Mouse (Mus musculus) hindbrain, embryonic 11.5 days (tissue): ENCODE measurements around the gene Taf3. TPM values are rescaled to one million over a fixed set of nuclear protein-coding genes. Genes with fewer than 3 reads are reported as not detected.

Experiments
- ATAC-seq: fragments of 200-750 bp; cut with Nextera tagmentation; 2 replicates; pipeline ENCODE4 v1.8.0; 2017; ENCODE audit warnings: mild to moderate bottlenecking, moderate TSS enrichment, moderate library complexity; ENCODE audit not compliant: low FRiP score
- DNase-seq: peaks from one replicate; pipeline ENCODE4 v3.0.0-alpha.2; 2015; ENCODE audit warnings: low spot score
- H3K27ac ChIP-seq: fragments of 300-500 bp; sonication (generic); 2 replicates; pipeline ENCODE4 v1.5.1; 2014; ENCODE audit warnings: mild to moderate bottlenecking, low read depth, low read length
- H3K27me3 ChIP-seq: fragments of 300-500 bp; sonication (generic); 2 replicates; pipeline ENCODE4 v1.6.1; 2014; ENCODE audit warnings: mild to moderate bottlenecking, low read length, moderate library complexity, mixed read lengths; ENCODE audit not compliant: control insufficient read depth, insufficient read depth
- H3K36me3 ChIP-seq: fragments of 300-500 bp; sonication (generic); 2 replicates; pipeline ENCODE4 v1.6.1; 2014; ENCODE audit warnings: mild to moderate bottlenecking, low read length, moderate library complexity, mixed read lengths; ENCODE audit not compliant: control insufficient read depth, insufficient read depth
- H3K4me1 ChIP-seq: fragments of 300-500 bp; sonication (generic); replicated peaks from 2 replicates; pipeline ENCODE4 v1.6.1; 2014; ENCODE audit warnings: low read length, mixed read lengths; ENCODE audit not compliant: control insufficient read depth, insufficient read depth
- H3K4me2 ChIP-seq: fragments of 300-500 bp; sonication (generic); replicated peaks from 2 replicates; pipeline ENCODE4 v1.6.1; 2014; ENCODE audit warnings: mild to moderate bottlenecking, low read depth, low read length
- H3K4me3 ChIP-seq: fragments of 300-500 bp; sonication (generic); 2 replicates; pipeline ENCODE4 v1.5.1; 2014; ENCODE audit warnings: low read depth, low read length
- H3K9ac ChIP-seq: fragments of 300-500 bp; sonication (generic); 2 replicates; pipeline ENCODE4 v1.6.1; 2014; ENCODE audit warnings: low read depth, low read length
- H3K9me3 ChIP-seq: fragments of 300-500 bp; sonication (generic); 2 replicates; pipeline ENCODE4 v1.6.1; 2016; ENCODE audit warnings: low read length; ENCODE audit not compliant: control insufficient read depth
- WGBS: fragments of 180-500 bp; shearing (Covaris S2); extraction: QIAGEN DNeasy Blood & Tissue Kit; methylation state at CpG from one replicate; pipeline ENCODE4 v1.1.7; 2014; 5-methylcytosine and 5-hydroxymethylcytosine counted together
- polyA plus RNA-seq: library from polyadenylated mRNA; unstranded; fragments of >200 nt; fragmentation: Nextera tagmentation; extraction: Ambion mirVana; gene quantifications from 2 replicates; pipeline ENCODE4 v1.2.1, GENCODE M21; 2014

Taf3 gene
- polyA plus RNA-seq, 1 experiment from 2014 or later, result 18.9 TPM

DNA sequence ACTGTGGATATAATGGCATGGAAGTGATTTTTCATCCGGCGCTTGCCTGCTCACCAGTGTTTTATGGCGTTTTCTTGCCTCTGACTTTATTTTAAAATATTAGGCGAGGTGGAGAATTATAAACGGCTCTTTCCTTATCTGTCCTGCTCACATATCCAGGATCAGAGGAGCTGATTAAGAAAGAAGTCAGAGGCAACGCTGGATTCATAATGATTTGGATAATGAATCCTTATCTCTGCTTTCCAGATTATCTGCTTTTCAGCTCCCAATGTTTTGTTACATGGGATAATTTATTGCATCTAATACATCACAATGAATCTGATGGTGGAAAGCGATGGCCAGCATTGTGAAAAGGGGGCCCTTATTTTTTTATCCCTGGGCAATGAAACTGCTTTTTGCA, 155.9 kb downstream of the Taf3 start:
- peaks cover 86% of the 10 kb centered on the region for H3K27me3 ChIP-seq
- WGBS, result 7% methylated on average over 7 of the region's 7 CpGs
- H3K36me3 ChIP-seq, result no peaks in the 10 kb centered on the region
- ATAC-seq, result no peak
- H3K9ac ChIP-seq, result no peak overlapping the region
- no peaks in the 10 kb centered on the region for H3K9me3 ChIP-seq
- no peak overlapping the region for H3K27ac ChIP-seq
- DNase-seq, result peak; percentile 33
- no peak overlapping the region for H3K4me2 ChIP-seq
- no peak overlapping the region for H3K4me3 ChIP-seq
- peaks cover 5% of the 10 kb centered on the region for H3K4me1 ChIP-seq

DNA sequence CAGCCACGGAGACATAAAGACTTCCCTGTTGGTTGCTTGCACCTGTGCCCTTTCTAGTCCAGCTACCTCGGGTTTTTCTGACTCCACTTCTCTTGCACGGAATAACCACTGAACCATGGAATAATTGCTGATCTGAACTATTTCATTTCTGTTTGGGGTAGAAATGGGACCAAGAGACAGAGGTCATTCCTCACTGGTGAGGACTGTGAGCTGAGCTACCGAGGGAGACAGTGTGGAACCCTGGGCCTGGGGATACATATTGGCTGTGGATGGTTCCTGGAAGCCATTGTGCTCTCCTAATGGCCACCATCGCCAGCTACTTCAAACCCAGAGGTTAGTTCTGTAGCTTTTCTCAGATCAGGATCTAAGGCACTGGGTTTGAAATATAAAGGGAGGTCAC, 157.5 kb downstream of the Taf3 start:
- Histone ChIP-seq H3K4me1 (peaks cover 2% of the 10 kb centered on the region), H3K4me3 (no peak overlapping the region), H3K27ac (no peak overlapping the region), H3K36me3 (no peaks in the 10 kb centered on the region), H3K4me2 (no peak overlapping the region), H3K9me3 (no peaks in the 10 kb centered on the region), H3K9ac (no peak overlapping the region), H3K27me3 (peaks cover 84% of the 10 kb centered on the region)
- DNase-seq (peak; percentile 44), ATAC-seq (no peak)
- under 1% methylated on average over 5 of the region's 5 CpGs for WGBS

DNA sequence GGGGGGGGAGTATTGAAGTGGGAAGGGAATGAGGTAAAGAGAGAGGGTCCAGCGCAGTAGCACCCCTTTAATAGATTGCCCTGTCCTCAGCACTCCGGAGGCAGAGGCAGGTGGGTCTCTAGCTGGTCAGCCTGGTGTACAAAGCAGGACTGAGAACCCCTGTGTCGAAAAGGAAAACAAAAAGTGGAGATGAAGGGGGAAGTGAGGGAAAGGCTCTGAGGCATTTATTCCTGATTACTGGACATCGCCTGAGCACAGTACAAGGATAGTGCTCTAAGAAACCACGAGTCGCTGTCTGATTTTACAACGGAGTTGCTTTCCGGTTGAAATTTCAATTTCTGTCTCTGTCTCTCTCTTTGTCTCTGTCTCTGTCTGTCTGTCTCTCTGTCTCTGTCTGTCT, 158.1 kb downstream of the Taf3 start:
- no peaks in the 10 kb centered on the region for H3K36me3 ChIP-seq
- peaks cover 84% of the 10 kb centered on the region for H3K27me3 ChIP-seq
- no peak overlapping the region for H3K9ac ChIP-seq
- ATAC-seq (no peak), DNase-seq (peak; percentile 33)
- no peak overlapping the region for H3K27ac ChIP-seq
- H3K4me2 ChIP-seq, result no peak overlapping the region
- H3K4me3 ChIP-seq, result no peak overlapping the region
- 0 out of 2 replicates have a peak, but pooled peaks cover 2% of the 10 kb centered on the region for H3K4me1 ChIP-seq
- WGBS, result 7% methylated on average over 8 of the region's 8 CpGs
- no peaks in the 10 kb centered on the region for H3K9me3 ChIP-seq

DNA sequence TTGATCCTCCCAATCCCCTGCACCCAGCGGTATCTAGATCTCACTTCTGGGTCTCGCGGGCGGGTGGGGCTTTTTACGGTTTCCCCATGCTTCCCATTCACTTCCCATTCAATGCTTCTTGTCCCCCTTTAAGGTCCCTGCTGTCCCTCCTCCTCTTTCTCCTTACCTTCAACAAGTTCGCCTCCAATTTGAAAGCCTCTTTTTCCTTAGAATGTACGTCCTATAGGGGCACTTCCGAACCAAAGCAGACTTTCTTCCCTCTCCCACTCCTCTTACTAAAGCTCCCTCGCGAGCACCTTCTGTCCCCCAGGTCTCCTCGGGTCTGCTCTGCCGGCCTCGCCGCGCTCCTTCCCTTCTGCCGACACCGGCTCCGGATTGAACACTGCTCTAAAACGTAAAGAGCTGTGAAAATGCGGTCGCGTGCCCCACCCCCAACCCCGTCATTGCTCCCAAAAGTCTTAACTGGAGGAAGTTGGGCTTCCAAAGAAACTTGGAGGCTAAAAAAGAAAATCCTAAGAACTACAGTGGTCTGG, 158.7 kb downstream of the Taf3 start, which contains the start of gene Gata3:
Gene Gata3 (minus strand): TSS at position 384 of the 533 bp plus-strand sequence.
- no peaks in the 10 kb centered on the region for H3K36me3 ChIP-seq
- WGBS, result 1% methylated on average over 23 of the region's 23 CpGs
- no peak within 1 kb of the TSS for H3K27ac ChIP-seq
- no peak within 1 kb of the TSS for H3K9ac ChIP-seq
- H3K27me3 ChIP-seq, result peaks cover 83% of the 10 kb centered on the region
- peak within 1 kb of the TSS; percentile 13 for H3K4me3 ChIP-seq
- ATAC-seq (no peak), DNase-seq (peak; percentile 44)
- 0 out of 2 replicates have a peak, but pooled peaks cover 2% of the 10 kb centered on the region for H3K4me1 ChIP-seq
- no peak within 1 kb of the TSS; the same call in 1 of the 2 replicates for H3K4me2 ChIP-seq
- no peaks in the 10 kb centered on the region for H3K9me3 ChIP-seq

DNA sequence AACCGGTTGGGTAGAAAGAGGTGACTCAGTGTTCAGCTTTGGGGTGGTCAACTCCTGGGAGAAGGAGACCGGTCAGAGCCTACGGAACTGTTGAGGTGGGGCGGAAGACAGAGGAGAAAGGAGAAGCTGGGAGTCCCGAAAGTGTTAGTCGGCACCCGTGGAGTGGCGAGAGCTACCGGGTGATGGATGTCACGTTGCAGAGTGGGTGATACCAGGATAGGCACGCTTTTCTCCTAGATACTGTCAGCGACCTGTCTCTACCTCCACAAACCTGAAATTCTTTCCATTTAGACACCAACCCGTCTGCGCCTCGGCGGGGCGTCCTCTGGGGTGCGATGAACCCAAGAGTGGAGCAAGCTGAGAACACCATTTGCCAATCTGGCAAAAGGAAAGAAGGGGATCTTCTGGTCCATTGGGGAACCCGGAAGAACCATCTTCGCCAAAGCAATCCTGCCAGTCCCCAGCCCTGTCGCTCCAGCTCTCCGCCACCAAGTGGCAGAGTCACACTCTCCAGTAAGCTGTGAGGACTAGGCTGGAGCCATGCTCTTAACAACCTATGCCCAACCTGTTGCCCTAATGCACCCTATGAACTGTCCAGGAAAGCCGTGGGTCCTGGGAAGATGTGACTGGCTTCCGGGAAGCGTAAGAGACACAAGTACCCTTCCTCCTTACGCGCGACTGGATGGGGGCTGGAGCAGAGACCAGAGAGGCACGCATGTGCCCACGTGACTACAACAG, 159.3 kb downstream of the Taf3 start, which contains the start of gene 9230102O04Rik:
Gene 9230102O04Rik (minus strand): TSS at position 628 of the 738 bp plus-strand sequence.
- ATAC-seq, result peak; percentile 57; the same call in 1 of the 2 replicates
- WGBS, result under 1% methylated on average over 30 of the region's 30 CpGs
- no peak within 1 kb of the TSS; the same call in 1 of the 2 replicates for H3K4me2 ChIP-seq
- H3K9ac ChIP-seq, result no peak within 1 kb of the TSS
- peak; percentile 66 for DNase-seq
- peak within 1 kb of the TSS; percentile 13 for H3K4me3 ChIP-seq
- peaks cover 84% of the 10 kb centered on the region for H3K27me3 ChIP-seq
- no peak within 1 kb of the TSS for H3K27ac ChIP-seq
- 0 out of 2 replicates have a peak, but pooled peaks cover 2% of the 10 kb centered on the region for H3K4me1 ChIP-seq
- no peaks in the 10 kb centered on the region for H3K9me3 ChIP-seq
- H3K36me3 ChIP-seq, result no peaks in the 10 kb centered on the region

DNA sequence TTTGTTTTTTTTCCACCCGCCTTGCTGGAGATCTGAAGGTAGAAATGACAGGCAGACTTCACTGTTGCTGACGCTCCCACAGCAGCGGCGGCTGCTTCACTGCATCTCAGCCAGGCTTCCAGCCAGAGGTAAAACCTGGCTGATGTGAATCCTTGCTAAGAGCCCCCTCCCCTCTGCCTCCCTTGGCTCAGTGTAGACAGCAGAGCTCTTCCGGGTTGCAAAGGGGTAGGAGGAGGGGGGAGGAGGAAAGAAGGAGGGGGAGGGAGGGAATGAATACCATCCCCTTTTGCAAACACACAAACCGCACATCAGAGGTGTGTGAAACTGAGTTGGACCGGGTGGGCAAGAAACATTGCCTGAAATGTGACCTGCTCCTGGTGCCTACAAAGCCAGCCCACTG, 160.8 kb downstream of the Taf3 start:
- Histone ChIP-seq H3K36me3 (no peaks in the 10 kb centered on the region), H3K4me1 (peaks cover 5% of the 10 kb centered on the region; the same call in 1 of the 2 replicates), H3K4me2 (no peak overlapping the region), H3K9ac (no peak overlapping the region), H3K4me3 (peak overlapping the region; percentile 17; the same call in 1 of the 2 replicates), H3K27me3 (peaks cover 82% of the 10 kb centered on the region), H3K9me3 (no peaks in the 10 kb centered on the region), H3K27ac (no peak overlapping the region)
- DNase-seq (peak; percentile 48), ATAC-seq (no peak)
- 0% methylated on average over 7 of the region's 7 CpGs for WGBS

DNA sequence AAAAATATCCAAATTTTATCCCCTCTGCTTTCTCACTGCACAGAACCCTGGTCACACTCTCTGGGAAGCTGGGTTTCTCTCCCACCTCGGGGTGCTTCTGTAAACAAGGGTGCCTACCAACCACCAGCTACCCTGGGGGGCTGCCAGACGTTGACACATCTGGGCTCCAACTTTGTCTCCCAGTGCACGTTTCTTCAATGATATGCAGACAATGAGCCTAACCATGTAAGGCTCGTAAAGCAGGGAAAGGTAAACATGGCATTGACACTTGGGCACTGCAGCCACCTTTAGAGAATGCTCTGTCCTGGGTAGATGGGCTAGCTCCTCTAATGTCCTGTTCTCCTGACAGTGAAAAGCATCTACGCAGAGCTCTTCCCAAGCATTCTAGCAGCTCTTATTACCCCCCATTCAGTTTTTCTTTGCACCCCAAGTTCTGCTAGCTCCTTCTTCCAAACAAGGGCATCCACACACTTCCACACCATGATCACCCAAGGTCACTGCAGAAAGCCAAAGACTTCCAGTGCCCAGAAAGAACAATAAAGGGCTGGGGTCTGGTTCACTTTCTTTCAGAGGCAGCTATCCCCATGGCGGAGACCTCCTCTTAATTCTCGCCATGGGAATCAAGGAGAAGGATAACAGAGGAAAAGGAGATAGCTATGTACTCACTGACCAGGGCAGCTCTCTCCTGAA, 161.3 kb downstream of the Taf3 start:
- Histone ChIP-seq H3K4me1 (peaks cover 8% of the 10 kb centered on the region; the same call in 1 of the 2 replicates), H3K27me3 (peaks cover 82% of the 10 kb centered on the region), H3K4me3 (peak overlapping the region; percentile 17), H3K9ac (no peak overlapping the region), H3K27ac (no peak overlapping the region), H3K9me3 (no peaks in the 10 kb centered on the region), H3K4me2 (no peak overlapping the region), H3K36me3 (no peaks in the 10 kb centered on the region)
- peak; percentile 38 for DNase-seq
- under 1% methylated on average over 7 of the region's 7 CpGs for WGBS
- no peak for ATAC-seq

DNA sequence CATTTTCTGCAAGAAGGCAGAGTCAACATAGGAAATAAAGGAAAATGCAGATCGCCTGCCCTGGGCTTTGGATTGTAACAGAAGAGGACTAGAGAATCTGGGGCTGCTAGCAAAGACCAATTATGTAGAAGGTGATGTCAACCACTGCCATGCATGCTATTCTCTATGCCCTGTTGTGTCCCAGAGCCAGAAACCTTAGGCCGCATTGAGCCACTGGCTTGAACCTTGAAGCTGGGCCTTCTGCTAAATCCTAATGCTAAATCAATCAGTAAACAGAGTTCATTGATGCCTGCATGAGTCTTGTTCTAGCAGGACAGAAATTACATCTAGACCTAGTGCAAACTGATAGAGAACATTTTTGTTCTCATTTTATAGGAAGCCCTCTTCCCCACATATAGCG, 162.4 kb downstream of the Taf3 start:
- ATAC-seq (no peak), DNase-seq (peak; percentile 52)
- Histone ChIP-seq H3K27ac (no peak overlapping the region), H3K4me2 (no peak overlapping the region), H3K4me3 (no peak overlapping the region), H3K27me3 (peaks cover 89% of the 10 kb centered on the region), H3K9me3 (no peaks in the 10 kb centered on the region), H3K36me3 (no peaks in the 10 kb centered on the region), H3K4me1 (peaks cover 10% of the 10 kb centered on the region; the same call in 1 of the 2 replicates), H3K9ac (no peak overlapping the region; the same call in 1 of the 2 replicates)
- 2% methylated on average over 3 of the region's 3 CpGs for WGBS
